Mouse (Mus musculus): ENCODE results near the gene Scamp4.
A peak's percentile ranks its signal among the peaks of the same experiment; 100 is the strongest.

- peak; percentile 90 for TF ChIP-seq CTCF (conservative IDR thresholded peaks at IDR 0.05; ENCODE audit: low read length)
- no peak for TF ChIP-seq POU5F1 (IDR thresholded peaks at IDR 0.05; ENCODE audit: borderline replicate concordance, low read length)
- no peak for TF ChIP-seq NANOG (IDR thresholded peaks at IDR 0.05; ENCODE audit: borderline replicate concordance, low read length)
Observed at GRCm38 (mm10) chr10:80566375-80567092, 36.1 kb upstream of the Scamp4 start.

Measured in E14TG2a.4 (cell line).